Mouse (Mus musculus): ENCODE data around the gene Slc4a4.
"Not testable (repeated sequence)": the region's sequence is repeated elsewhere in the genome, so short reads cannot be mapped to it uniquely, and the experiment has no call there.

Slc4a4 gene

DNA sequence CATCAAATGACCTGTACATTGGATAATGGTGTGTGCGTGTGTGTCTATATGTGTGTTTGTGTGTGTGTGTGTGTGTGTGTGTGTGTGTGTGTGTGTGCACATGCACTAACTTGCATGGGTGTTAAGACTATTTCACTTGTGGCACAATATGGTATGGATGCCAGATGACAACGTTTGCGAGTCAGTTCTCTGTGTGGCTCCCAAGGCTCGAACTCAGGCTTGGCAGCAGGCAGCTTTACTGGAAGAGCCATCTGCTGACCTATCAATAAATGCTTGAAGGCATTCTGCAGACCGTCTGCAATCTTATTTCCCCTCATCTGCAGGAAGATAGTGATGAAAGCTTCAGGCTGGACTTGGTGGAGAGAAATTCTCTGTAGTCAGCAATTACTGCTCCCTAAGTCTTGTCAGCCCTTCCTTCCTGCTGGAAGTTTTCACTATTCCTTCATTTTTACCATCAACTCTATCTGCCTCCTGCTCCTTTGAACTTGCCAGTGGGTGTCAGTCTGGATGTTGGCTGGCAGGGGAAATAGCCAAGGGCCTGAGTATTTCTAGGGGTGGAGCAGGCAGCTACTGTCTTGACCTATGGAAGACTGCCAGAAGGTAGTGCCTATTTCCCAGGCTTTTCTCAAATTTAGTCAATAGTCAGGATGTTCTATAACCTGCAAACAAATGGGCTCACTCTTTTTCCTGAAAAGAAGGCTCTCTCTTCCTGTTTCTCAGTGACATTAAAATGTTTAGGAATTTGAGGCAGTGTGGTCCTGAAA is 73.9 kb downstream of the Slc4a4 start:
- no peak for DNase-seq (ENCODE audit: low spot score in 2 of 2)

DNA sequence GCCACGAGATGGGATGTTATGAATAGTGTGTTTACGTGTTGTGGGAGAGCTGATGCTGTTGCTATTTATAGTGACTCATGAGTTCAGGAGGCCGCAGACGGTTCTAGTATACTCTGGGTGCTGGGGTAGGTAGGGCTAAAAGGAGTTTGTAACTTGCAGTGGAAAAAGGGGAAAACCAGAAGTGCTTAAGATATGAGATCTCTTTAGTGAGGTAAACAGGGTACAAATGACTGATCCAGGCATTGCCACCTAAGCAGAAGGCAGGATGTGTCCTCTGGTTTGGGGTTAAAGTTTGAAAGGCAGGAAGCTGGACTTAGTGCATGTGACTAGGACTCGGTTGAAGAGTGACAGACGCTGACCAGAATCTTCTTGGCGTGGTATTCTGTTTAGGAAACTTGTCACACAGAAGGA is 74.7 kb downstream of the Slc4a4 start:
- no peak for DNase-seq (ENCODE audit: low spot score in 2 of 2)

DNA sequence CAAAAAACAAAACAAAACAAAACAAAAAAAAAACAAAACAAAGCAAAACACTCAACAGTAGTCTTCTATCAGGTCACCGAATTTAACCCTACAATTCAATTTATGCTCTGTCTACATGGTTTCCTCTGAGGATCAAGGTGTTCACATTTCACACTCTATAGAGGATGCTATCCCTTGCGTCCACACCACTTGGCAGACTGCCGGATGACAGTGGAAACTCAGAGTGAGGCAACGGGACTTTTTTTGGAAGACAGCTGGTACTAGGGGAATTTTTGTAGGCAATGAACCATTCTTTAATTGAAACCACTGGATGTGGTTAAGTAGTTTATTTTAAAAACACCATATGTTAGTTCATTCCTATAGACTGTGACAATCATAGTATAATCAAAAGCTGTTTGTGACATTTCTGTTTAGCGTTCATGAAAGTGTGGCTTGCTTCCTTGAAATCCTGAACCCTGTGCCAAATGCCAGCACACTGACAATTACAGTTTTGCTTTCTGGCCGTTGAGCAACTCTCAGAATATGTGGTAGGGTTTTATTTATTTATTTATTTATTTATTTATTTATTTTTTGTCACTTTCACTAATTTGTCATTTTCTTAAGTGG is 78.2 kb downstream of the Slc4a4 start:
- no peak for DNase-seq (ENCODE audit: low spot score in 2 of 2)

- no peak for DNase-seq (ENCODE audit: low spot score in 2 of 2)
Measured at GRCm38 (mm10) chr5:88966507-88966906, 79.9 kb downstream of the Slc4a4 start.

DNA sequence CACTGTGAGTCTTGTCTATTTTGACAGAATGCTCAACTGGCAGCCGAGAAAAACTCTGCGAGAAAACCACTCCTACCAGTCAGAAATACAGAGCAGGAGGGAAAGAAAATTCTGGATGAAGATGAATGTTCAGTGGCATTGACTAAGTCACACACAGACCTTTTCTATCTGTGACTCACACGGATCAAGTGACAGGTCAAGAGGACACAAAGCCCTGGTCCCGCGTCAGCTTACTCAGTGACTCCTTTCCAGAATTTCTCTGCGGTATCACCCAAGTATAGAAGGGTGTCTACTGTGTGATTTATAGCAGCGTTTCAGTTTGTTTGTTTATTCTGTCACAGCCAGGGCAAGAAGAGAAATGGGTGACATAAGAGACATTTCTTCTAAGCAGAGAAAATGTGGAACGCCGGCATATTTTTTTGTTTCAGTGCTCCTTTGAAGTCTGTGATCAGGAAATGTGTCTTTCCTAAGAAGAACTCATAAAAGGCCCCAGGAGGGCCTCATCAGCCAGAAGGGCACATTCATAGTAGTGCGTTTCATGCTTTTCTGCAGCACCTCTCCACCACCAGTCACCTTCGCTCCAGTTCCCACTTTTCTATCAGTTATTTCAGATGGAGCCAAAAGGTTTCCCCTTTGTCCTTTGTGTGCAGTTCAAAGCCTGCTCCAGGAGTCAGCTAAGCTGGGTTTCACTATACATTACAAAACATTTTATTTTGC is 82.5 kb downstream of the Slc4a4 start:
- DNase-seq (ENCODE audit: low spot score in 2 of 2): no peak

- no peak for DNase-seq (ENCODE audit: low spot score in 2 of 2)
Measured at GRCm38 (mm10) chr5:88971554-88971953, 84.9 kb downstream of the Slc4a4 start.

DNA sequence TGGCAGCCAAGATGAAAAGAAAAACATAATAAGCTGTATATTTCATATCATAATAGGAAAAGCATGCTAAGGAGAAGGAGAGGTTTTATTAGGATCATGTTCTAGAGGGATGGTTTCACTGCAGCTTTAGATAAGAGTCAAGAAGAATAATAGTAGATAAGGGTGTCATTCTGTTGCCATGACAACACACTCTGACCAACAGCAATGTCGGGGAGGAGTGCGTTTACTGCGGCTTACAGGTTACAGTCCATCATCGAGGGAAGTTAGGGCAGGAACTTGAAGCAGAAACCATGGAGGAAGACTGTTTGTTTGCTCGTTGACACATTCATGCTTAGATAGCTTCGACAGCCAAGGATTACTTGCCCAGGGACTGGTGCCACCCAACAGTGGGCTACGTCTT is 85.7 kb downstream of the Slc4a4 start:
- no peak for DNase-seq (ENCODE audit: low spot score in 2 of 2)

DNA sequence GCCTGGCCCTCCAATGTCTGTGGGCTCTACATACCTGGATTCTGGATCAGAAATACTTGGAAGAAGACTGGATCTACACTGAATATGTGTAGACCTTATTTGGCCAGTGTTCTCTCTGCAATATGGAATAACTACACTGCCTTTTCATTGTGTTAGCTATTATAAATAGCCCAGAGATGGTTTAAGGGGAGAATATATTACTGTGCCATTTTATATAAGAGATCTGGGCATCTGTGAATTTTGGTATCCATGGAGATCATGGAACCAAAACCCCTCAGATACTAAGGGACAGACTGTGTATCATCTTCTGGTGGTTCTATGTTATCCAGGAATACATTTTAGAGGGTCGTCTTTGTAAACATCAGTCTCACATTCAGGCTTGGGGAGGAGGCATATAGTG is 86.5 kb downstream of the Slc4a4 start:
- DNase-seq (ENCODE audit: low spot score in 2 of 2): no peak

DNA sequence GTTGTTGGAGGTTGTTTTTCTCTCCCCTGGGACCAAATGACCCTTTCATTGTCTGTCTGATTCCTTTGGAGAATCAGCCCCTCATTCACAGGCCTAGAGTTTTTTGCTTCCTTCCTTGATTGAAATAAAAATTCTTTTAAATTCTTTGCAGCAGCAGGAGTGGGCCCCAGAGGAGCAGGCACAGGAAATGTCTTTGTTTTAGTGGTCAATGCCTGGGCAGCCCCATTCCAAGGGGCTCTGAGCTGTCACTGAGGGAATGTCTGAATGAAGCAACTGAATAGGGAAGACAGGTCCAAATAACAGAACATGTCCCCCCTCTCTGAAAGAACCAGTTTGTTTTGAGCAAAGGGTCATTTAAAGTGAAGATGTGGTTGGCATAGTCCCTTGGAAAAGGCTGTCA is 89.1 kb downstream of the Slc4a4 start:
- no peak for DNase-seq (ENCODE audit: low spot score in 2 of 2)

GRCm38 (mm10) chr5:88976428-88976827 is 89.8 kb downstream of the Slc4a4 start:
- no peak for DNase-seq (ENCODE audit: low spot score in 2 of 2)

DNA sequence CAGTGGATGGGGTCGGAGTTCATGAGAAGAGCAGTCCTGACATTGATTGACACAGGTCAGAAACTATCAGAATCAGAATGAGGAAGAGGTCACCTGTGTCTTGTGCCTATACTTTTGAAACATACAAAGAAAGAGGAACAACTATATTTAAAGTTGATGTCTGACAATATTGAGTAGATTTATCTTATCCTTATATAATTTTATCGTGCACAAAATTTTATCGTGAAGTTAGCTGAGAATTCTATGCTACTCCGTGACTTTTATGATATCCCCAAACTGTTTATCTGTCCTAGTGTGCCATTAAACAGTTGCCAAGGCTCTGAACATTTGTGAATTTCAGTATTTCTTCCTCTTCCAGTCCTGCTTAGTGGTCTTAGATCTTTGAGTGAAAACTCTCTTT is 94.1 kb downstream of the Slc4a4 start:
- no peak for DNase-seq (ENCODE audit: low spot score in 2 of 2)

GRCm38 (mm10) chr5:88981243-88982014 is 94.8 kb downstream of the Slc4a4 start:
- no peak for DNase-seq (ENCODE audit: low spot score in 2 of 2)

- no peak for DNase-seq (ENCODE audit: low spot score in 2 of 2)
Measured at GRCm38 (mm10) chr5:88982040-88982736, 95.6 kb downstream of the Slc4a4 start.

DNA sequence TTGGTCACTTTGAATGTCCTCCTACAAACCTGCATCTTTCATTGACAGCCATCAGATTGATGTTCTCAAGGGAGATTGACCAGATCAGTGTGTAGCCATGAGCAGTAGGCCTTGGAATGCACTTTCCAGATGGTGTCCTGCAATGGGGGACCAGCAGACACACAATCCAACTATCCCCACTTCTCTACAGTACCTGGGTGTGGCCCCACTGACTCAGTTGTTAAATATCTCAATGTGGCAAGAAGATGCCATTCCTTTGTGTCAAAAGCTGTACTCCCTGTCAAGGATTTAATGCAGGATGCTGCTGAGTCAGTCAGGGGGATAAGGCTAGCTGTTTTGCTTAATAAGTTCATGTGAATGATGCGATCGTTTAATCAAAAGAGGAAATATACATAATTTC is 96.6 kb downstream of the Slc4a4 start:
- no peak for DNase-seq (ENCODE audit: low spot score in 2 of 2)

DNA sequence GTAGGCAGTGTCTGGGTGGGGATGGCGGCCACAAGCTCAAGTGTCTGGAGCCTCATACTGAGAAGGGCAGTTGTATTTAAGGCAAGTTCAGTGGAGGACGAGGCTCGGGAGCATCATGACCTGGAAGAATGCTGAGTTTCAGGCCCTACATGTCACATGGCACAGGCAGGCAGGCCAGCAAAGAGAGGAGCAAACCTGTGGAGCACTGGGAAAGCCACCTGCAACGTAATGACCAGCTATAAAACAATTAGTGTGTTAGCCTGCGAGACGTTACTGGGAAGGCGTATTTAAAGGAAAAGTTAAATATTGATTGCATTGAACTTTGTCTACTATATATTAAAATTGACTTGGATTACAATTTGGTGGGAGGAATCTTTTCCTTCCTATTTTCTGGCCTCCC is 97.0 kb downstream of the Slc4a4 start:
- no peak for DNase-seq (ENCODE audit: low spot score in 2 of 2)

GRCm38 (mm10) chr5:88989018-88989417 is 102.4 kb downstream of the Slc4a4 start:
- DNase-seq (ENCODE audit: low spot score in 2 of 2): no peak

GRCm38 (mm10) chr5:88990196-88990747 is 103.7 kb downstream of the Slc4a4 start:
- DNase-seq (ENCODE audit: low spot score in 2 of 2): peak in 1 of 2 experiments; percentile 30

DNA sequence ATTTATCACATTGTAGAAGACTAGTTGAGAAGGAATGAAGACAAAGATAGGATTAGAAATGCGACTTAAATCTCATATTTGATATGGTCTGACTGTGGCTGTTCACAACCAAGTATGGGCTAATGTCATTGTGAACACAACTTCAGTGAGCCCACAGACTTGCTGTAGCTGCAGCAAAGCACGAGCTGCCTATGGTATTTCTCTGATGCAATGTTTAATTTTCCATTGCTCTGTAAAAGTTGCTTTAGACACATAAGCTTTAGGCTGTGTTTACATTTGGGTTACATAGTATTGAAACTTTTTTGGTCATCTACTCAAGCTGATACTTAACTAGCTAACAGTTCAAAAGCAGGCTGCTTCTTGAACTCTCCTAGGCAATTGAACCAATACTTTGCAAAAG is 104.7 kb downstream of the Slc4a4 start:
- not testable (repeated sequence) for DNase-seq (ENCODE audit: low spot score in 2 of 2)

- DNase-seq (ENCODE audit: low spot score in 2 of 2): peak; percentile 46 to 69
Measured at GRCm38 (mm10) chr5:88994533-88994932, 107.9 kb downstream of the Slc4a4 start.

- no peak for DNase-seq (ENCODE audit: low spot score in 2 of 2)
Measured at GRCm38 (mm10) chr5:88996246-88996645, 109.6 kb downstream of the Slc4a4 start.

GRCm38 (mm10) chr5:88997277-88997676 is 110.7 kb downstream of the Slc4a4 start:
- DNase-seq (ENCODE audit: low spot score in 2 of 2): no peak
